Mouse (Mus musculus): Measurements from ENCODE around the gene Ccdc171. TPM values are rescaled to one million over a fixed set of nuclear protein-coding genes. Genes with fewer than 3 reads are reported as not detected.

The Ccdc171 gene
- total and polyA plus RNA-seq, 3 experiments: 1.8 to 15.0 (median 7.8) TPM

DNA sequence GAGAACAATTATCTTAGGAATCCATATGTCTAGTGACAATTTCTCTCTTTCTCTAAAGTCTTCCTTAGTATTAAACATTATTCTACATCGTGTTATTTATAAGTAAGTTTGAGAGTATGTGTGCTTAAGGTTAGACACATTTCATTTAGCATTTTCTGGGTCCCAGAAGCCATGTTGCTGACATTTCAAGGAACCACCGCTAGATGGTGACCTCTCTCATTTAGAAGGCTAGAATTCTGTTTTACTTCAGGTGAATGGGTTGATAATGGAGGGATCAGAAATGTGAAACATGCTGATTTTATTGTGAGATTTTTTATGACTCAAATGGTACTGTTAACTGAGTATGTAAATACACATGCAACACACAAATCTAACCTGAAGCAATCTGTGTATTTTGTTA lies 199.8 kb downstream of the Ccdc171 start:
- no peak overlapping the region for H3K4me3 ChIP-seq (ENCODE audit: low read depth, low read length)
- ATAC-seq (ENCODE audit: extremely low read depth, insufficient number of reproducible peaks, low FRiP score, poor library complexity, severe bottlenecking): no peak
- DNase-seq (ENCODE audit: low spot score): no peak

DNA sequence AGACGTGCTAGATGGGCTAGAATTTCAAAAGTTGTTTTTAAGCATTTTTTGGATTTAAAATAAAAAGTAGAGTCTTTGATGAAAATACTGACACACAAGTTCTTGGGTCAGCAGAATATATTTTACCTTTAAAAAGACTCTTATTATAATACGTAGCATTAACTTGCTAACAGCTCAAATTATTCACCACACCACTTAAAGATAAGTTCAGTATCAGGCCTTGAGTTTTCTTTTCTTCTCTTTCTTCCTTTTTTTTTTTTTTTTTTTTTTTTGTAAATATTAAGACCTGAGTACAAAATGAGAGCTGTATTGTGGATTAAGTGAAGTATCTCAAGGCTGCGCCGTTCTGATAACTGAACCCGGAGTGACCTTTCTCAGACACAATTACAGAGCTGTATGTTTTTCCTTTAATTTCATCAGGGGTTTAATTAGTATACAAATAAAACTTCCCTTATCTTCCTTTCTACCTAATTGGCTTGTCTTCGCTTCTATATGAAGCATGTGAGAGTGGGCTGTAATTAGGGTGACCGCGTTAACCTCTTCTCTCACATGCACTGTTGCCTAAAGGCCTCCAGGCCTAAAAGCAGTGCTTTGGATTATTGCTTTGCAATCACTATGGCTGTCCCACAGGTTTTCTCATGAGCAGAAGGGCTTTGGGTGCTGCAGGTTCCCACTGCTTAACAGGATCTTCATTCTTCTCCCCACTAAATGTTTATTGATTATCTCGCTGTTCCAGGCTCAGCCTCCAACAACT lies 214.0 kb downstream of the Ccdc171 start:
- H3K27me3 ChIP-seq (ENCODE audit: insufficient read depth, low read length): no peaks in the 10 kb centered on the region
- ATAC-seq (ENCODE audit: extremely low read depth, insufficient number of reproducible peaks, low FRiP score, poor library complexity, severe bottlenecking): no peak
- H3K4me3 ChIP-seq (ENCODE audit: low read depth, low read length): no peak overlapping the region
- H3K36me3 ChIP-seq (replicated peaks): no peaks in the 10 kb centered on the region
- no peaks in the 10 kb centered on the region for H3K9me3 ChIP-seq (replicated peaks)
- no peak for DNase-seq (ENCODE audit: low spot score)
- no peak for TF ChIP-seq POLR2AphosphoS5 (IDR thresholded peaks at IDR 0.05; ENCODE audit: insufficient replicate concordance, low read depth, low read length)
- no peak for TF ChIP-seq GATA1 (IDR thresholded peaks at IDR 0.05; ENCODE audit: borderline replicate concordance, low read length)
- TF ChIP-seq CTCF (IDR thresholded peaks at IDR 0.05; ENCODE audit: low read depth, low read length): no peak
- no peak for TF ChIP-seq TAL1 (conservative IDR thresholded peaks at IDR 0.05; ENCODE audit: low read depth, low read length)
- TF ChIP-seq GATA2 (IDR thresholded peaks at IDR 0.05; ENCODE audit: borderline replicate concordance, low read depth, low read length): no peak
- no peaks in the 10 kb centered on the region for H3K4me1 ChIP-seq (ENCODE audit: insufficient read depth, low read depth, low read length)

More for the DNA sequence above, 199.8 kb downstream of the Ccdc171 start:
- TF ChIP-seq GATA2 (IDR thresholded peaks at IDR 0.05; ENCODE audit: borderline replicate concordance, low read depth, low read length) (no peak), CTCF (IDR thresholded peaks at IDR 0.05; ENCODE audit: low read depth, low read length) (no peak)
- H3K36me3 ChIP-seq (replicated peaks): no peaks in the 10 kb centered on the region
- H3K4me1 ChIP-seq (ENCODE audit: insufficient read depth, low read depth, low read length): no peaks in the 10 kb centered on the region
- no peaks in the 10 kb centered on the region for H3K27me3 ChIP-seq (ENCODE audit: insufficient read depth, low read length)
- peaks cover 6% of the 10 kb centered on the region for H3K9me3 ChIP-seq (replicated peaks)

DNA sequence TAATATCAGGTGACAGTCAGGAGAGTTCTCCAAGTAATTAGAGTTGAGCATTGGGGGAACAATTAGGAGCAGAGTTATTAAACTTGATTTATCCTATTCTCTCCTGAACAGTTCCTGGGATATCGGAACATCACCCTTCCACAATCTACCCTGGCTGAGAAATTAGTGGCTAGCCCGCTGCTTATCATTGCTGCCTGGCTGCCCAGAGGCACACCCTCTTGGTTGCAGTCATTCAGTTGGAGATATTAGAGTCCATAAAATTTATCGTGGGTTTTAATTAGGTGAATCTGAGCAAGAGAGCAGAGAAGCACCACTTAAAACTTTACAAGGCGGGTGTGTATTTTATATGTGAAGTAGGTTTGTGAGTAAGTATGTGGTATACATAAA lies 214.5 kb downstream of the Ccdc171 start:
- Histone ChIP-seq H3K4me1 (ENCODE audit: insufficient read depth, low read depth, low read length) (no peaks in the 10 kb centered on the region), H3K4me3 (ENCODE audit: low read depth, low read length) (no peak overlapping the region), H3K9me3 (replicated peaks) (no peaks in the 10 kb centered on the region), H3K27me3 (ENCODE audit: insufficient read depth, low read length) (no peaks in the 10 kb centered on the region), H3K36me3 (replicated peaks) (no peaks in the 10 kb centered on the region)
- no peak for ATAC-seq (ENCODE audit: extremely low read depth, insufficient number of reproducible peaks, low FRiP score, poor library complexity, severe bottlenecking)
- no peak for TF ChIP-seq GATA2 (IDR thresholded peaks at IDR 0.05; ENCODE audit: borderline replicate concordance, low read depth, low read length)
- no peak for TF ChIP-seq TAL1 (conservative IDR thresholded peaks at IDR 0.05; ENCODE audit: low read depth, low read length)
- TF ChIP-seq CTCF (IDR thresholded peaks at IDR 0.05; ENCODE audit: low read depth, low read length): no peak
- no peak for TF ChIP-seq GATA1 (IDR thresholded peaks at IDR 0.05; ENCODE audit: borderline replicate concordance, low read length)
- no peak for TF ChIP-seq POLR2AphosphoS5 (IDR thresholded peaks at IDR 0.05; ENCODE audit: insufficient replicate concordance, low read depth, low read length)
- no peak for DNase-seq (ENCODE audit: low spot score)

DNA sequence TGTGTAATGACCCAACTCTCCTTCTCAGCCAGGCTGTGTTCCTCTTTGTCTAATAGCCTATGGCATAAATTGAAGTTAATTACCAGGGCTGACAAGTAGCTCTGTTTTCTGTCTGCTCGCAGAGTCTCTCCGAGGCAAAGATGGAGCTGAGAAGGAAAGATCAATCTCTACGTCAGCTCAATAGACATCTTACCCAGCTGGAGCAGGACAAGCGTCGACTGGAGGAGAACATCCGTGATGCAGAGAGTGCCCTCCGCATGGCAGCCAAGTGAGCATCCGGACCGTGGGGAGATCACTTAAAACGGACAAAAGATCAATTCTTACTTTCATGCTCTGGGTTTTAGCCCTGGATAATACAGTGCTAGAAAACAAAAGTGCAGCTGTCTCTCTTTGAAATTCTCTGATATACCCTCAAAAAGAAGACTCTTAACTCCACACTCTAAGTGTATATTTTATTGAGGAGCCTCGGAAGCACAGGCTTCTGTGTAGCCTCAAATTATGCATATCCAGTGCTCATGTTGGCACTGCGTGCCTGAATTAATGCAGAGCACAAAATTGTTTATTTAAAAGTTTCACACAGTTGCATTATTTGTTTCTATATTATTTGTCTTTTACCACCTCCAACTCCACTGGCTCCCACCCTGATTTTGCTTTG lies 217.6 kb downstream of the Ccdc171 start:
- no peak for ATAC-seq (ENCODE audit: extremely low read depth, insufficient number of reproducible peaks, low FRiP score, poor library complexity, severe bottlenecking)
- DNase-seq (ENCODE audit: low spot score): no peak

GRCm38 (mm10) chr4:83775136-83775535 lies 249.8 kb downstream of the Ccdc171 start:
- Histone ChIP-seq H3K4me3 (ENCODE audit: low read depth, low read length) (no peak overlapping the region), H3K9me3 (replicated peaks) (peaks cover 5% of the 10 kb centered on the region), H3K4me1 (ENCODE audit: insufficient read depth, low read depth, low read length) (no peaks in the 10 kb centered on the region), H3K36me3 (replicated peaks) (no peaks in the 10 kb centered on the region), H3K27me3 (ENCODE audit: insufficient read depth, low read length) (no peaks in the 10 kb centered on the region)
- no peak for TF ChIP-seq GATA1 (IDR thresholded peaks at IDR 0.05; ENCODE audit: borderline replicate concordance, low read length)
- no peak for TF ChIP-seq GATA2 (IDR thresholded peaks at IDR 0.05; ENCODE audit: borderline replicate concordance, low read depth, low read length)
- TF ChIP-seq CTCF (IDR thresholded peaks at IDR 0.05; ENCODE audit: low read depth, low read length): no peak
- TF ChIP-seq TAL1 (conservative IDR thresholded peaks at IDR 0.05; ENCODE audit: low read depth, low read length): no peak
- TF ChIP-seq POLR2AphosphoS5 (IDR thresholded peaks at IDR 0.05; ENCODE audit: insufficient replicate concordance, low read depth, low read length): no peak
- DNase-seq (ENCODE audit: low spot score) (no peak), ATAC-seq (ENCODE audit: extremely low read depth, insufficient number of reproducible peaks, low FRiP score, poor library complexity, severe bottlenecking) (no peak)

More for the DNA sequence above, 217.6 kb downstream of the Ccdc171 start:
- no peaks in the 10 kb centered on the region for H3K36me3 ChIP-seq (replicated peaks)
- no peaks in the 10 kb centered on the region for H3K9me3 ChIP-seq (replicated peaks)
- H3K4me3 ChIP-seq (ENCODE audit: low read depth, low read length): no peak overlapping the region
- TF ChIP-seq GATA2 (IDR thresholded peaks at IDR 0.05; ENCODE audit: borderline replicate concordance, low read depth, low read length) (no peak), CTCF (IDR thresholded peaks at IDR 0.05; ENCODE audit: low read depth, low read length) (no peak), GATA1 (IDR thresholded peaks at IDR 0.05; ENCODE audit: borderline replicate concordance, low read length) (no peak), POLR2AphosphoS5 (IDR thresholded peaks at IDR 0.05; ENCODE audit: insufficient replicate concordance, low read depth, low read length) (no peak), TAL1 (conservative IDR thresholded peaks at IDR 0.05; ENCODE audit: low read depth, low read length) (no peak)
- no peaks in the 10 kb centered on the region for H3K27me3 ChIP-seq (ENCODE audit: insufficient read depth, low read length)
- H3K4me1 ChIP-seq (ENCODE audit: insufficient read depth, low read depth, low read length): no peaks in the 10 kb centered on the region

- no peak for DNase-seq (ENCODE audit: low spot score)
- H3K36me3 ChIP-seq (replicated peaks): no peaks in the 10 kb centered on the region
- TF ChIP-seq POLR2AphosphoS5 (IDR thresholded peaks at IDR 0.05; ENCODE audit: insufficient replicate concordance, low read depth, low read length) (no peak), GATA2 (IDR thresholded peaks at IDR 0.05; ENCODE audit: borderline replicate concordance, low read depth, low read length) (no peak), TAL1 (conservative IDR thresholded peaks at IDR 0.05; ENCODE audit: low read depth, low read length) (no peak), GATA1 (IDR thresholded peaks at IDR 0.05; ENCODE audit: borderline replicate concordance, low read length) (no peak), CTCF (IDR thresholded peaks at IDR 0.05; ENCODE audit: low read depth, low read length) (no peak)
- H3K4me3 ChIP-seq (ENCODE audit: low read depth, low read length): no peak overlapping the region
- H3K27me3 ChIP-seq (ENCODE audit: insufficient read depth, low read length): no peaks in the 10 kb centered on the region
- H3K4me1 ChIP-seq (ENCODE audit: insufficient read depth, low read depth, low read length): no peaks in the 10 kb centered on the region
- peaks cover 11% of the 10 kb centered on the region for H3K9me3 ChIP-seq (replicated peaks)
- ATAC-seq (ENCODE audit: extremely low read depth, insufficient number of reproducible peaks, low FRiP score, poor library complexity, severe bottlenecking): no peak
Observed at GRCm38 (mm10) chr4:83780044-83780443, 254.7 kb downstream of the Ccdc171 start.

Data from G1E (cell line).